Mouse (Mus musculus): ENCODE measurements around the gene Brix1. TPM values are rescaled to one million over a fixed set of nuclear protein-coding genes. Genes with fewer than 3 reads are reported as not detected.

Brix1 gene
- total RNA-seq, 2 experiments from 2014 or later = 30.3 to 31.0 TPM

DNA sequence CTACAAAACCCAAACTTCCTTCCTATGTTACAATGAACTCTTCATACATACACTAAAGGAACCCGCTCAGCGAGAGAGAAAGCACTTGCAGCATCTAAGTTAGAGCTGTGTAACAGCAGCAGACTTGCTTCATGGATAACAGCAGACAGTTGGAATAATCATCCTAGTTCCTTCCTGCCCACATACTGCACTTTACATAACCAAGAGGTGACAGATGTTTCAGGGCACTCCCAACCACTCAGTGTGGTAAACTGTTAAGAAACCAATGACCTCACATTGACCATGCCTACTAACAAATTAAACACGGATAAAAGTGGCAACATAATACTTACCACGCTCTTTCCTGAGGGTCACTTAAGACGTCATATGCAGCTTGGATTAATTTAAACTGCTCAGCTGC, 22.2 kb downstream of the Brix1 start:
- no peak for DNase-seq (ENCODE audit: low spot score in 2 of 2)

- no peak for DNase-seq (ENCODE audit: low spot score in 2 of 2)
Measured at GRCm38 (mm10) chr15:10460986-10461385, 24.8 kb downstream of the Brix1 start.

DNA sequence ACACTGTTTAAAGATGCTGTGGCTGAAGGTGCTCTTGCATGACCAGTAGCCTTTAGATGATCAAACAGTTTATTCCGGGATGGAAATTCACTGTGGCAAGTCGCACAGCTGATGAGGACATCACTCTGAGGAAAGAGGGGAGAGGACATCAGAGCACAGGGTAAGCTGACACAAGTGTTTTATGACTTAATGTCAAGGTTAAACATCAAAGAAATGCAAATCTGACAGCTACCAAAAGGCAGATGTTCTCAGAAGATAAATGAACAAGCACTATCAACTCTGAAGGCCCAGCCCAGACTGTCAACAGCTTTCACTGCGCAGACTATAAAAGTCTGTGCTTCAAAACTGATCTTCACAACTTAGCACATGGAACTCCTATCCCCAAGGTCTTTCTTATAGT, 38.6 kb downstream of the Brix1 start:
- no peak for DNase-seq (ENCODE audit: low spot score in 2 of 2)

DNA sequence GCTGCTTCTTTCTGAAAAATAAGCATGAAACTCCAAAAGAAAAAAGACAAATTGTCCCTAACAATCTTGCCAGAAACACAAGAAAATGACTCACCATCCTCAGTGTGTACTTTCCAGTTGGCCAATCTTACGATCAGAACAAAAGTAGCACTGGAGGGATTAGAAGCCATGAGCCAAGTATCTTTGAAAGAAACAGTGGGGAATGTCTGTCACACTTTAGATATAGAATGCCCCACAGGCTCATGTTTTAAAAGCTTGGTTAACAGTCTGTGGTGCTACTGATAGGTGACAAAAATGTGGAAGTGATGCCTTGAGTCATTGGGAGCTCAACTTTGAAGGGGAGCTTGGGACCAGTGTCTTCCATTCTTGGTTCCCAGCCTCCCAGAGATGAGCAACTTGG, 43.5 kb downstream of the Brix1 start:
- no peak for DNase-seq (ENCODE audit: low spot score in 2 of 2)

- DNase-seq (ENCODE audit: low spot score in 2 of 2) = no peak
Measured at GRCm38 (mm10) chr15:10441493-10441892, 44.3 kb downstream of the Brix1 start.

DNA sequence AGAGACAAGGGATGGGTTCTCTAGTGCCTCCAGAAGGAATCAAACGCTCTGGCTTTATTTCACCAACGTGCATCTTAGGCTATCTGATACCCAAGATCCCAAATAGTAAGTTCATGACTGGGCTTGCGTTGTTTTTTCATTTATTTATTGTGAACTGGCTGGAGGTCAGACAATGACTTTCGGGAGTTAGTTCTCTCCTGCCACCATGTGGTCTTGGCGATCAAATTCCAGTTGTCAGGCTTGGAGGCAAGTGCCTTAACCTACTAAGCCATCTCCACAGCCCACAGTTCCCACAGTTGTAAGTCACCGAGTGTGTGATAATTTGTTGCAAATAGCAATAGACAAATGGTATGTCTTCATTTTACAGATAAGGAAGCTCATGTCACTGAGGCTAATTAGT, 45.8 kb downstream of the Brix1 start:
- peak in 1 of 2 experiments; percentile 15 for DNase-seq (ENCODE audit: low spot score in 2 of 2)

GRCm38 (mm10) chr15:10436893-10437292, 48.9 kb downstream of the Brix1 start:
- no peak for DNase-seq (ENCODE audit: low spot score in 2 of 2)

DNA sequence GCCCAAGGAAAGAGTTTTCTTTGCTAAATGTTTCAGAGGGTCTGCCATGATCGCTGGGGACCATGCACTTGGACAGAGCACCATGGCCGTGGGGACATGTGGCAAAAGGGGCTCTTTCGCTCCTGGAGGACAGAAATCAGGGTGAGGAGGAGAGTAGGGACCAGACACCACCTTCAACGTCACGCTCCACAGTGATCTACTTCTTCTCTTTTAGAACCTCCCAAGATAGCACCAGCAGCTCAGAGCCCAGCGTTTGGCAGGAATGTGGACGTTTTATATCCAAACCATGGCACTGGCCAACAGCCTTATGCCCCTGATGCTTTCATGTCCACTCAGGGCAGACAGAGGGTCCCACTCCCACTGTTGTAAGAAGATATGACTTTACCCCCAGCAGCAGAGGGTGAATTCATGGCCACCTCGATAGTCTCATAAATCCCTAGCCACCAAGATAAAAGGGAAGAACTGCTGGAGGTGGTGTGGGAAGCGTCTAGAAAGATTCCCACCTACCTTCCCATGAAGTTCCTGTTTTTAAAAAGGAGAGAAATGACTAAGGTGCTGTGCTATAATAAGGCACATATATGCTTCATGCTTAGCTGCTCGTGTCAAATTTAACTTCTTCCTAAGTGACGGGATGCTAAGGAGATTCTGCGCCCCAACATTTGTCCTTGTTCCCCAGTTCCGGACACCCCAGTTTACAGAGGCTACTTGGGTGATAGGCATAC, 59.0 kb downstream of the Brix1 start:
- no peak for DNase-seq (ENCODE audit: low spot score in 2 of 2)

- DNase-seq (ENCODE audit: low spot score in 2 of 2) = no peak
Measured at GRCm38 (mm10) chr15:10426124-10426523, 59.6 kb downstream of the Brix1 start.

Other genes with a start within 250 kb of the Brix1 start
- not detected for gene Gm21973, start 160.6 kb downstream of the Brix1 start, total RNA-seq (2021)
- gene Agxt2, start 127.4 kb downstream of the Brix1 start, total RNA-seq (2021) = under 1 TPM in 1 of 2 experiments, not detected in 1; 0.16 TPM
- 10 to 100 TPM; 20.9 to 26.1 TPM for gene Dnajc21, start 15.4 kb downstream of the Brix1 start, total RNA-seq (2021)
- gene Rad1, start 71 bp upstream of the Brix1 start, total RNA-seq (2021) = 10 to 100 TPM in 1 of 2 experiments, 1 to 10 TPM in 1; 8.9 to 10.2 TPM
- not detected for gene Ttc23l, start 72.7 kb upstream of the Brix1 start, total RNA-seq (2021)
- gene Rai14, start 228.7 kb upstream of the Brix1 start, total RNA-seq (2021) = 10 to 100 TPM; 15.7 to 19.3 TPM

Data from gastrocnemius, postnatal 4 days (tissue).